Mouse (Mus musculus) kidney, adult 18-20 months (tissue): ENCODE measurements around the gene Zwilch.

ENCODE experiments used
- DNase-seq: peaks from one replicate; pipeline ENCODE4 v3.0.0; 2021

Zwilch gene

DNA sequence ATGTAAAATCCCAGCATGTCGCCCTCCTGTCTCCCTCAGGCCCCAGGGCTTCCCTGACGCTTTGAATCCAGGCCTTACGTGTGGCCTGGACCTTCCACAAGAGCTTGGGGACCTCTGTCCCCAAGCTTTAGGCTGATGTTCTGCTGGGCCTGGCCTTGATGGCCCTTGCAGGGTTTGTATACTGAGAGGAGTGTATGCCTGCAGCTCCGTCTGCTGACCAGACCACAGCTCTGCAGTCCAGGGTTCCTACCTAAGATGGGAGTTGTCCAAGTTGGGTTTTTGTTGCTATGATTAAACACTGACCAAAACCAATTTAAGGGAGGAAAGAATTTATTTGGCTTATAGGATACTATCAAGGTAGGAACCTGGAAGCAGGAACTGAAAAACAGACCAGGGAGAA lies 74.6 kb downstream of the Zwilch start:
- DNase-seq: no peak

DNA sequence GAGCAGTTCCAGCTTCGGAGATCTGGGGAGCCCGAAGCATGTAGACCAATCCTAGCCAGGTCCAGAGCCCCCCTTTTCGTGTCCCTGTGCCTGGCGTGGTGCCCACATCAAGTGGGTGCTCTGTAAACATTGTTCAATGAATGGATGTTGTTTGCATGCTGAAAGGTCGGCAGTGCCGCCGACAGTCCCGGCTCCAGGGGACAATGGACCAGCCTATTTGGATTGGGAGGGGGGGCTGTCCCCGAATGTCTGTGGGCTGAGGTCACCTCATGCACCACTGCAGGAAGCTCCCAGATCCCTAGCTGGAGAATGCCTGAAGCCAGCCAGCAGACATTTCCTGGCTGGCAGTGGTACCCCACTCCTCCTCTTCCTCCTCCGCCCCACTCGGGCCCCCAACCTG lies 78.8 kb downstream of the Zwilch start:
- peak; percentile 13 for DNase-seq

DNA sequence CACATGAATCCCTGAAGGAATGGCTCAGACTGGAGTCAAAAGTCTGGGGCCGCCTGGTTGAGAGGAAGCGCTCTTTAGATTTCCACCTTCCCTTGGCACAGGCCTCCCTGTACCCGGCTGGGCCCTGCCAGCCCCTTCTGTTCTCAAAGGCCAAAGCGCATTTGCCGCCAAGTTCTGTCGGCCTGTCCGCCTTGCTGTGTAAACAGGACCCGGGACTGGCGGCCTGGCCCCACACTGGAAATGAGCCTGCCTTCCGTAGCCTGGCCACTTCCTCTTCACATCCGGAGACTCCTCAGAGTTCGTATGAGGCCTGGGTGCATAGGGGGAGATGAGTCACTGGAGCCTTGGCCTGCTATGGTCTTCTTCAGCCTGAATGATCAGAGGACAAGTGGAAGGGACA lies 83.9 kb downstream of the Zwilch start:
- peak; percentile 50 for DNase-seq

DNA sequence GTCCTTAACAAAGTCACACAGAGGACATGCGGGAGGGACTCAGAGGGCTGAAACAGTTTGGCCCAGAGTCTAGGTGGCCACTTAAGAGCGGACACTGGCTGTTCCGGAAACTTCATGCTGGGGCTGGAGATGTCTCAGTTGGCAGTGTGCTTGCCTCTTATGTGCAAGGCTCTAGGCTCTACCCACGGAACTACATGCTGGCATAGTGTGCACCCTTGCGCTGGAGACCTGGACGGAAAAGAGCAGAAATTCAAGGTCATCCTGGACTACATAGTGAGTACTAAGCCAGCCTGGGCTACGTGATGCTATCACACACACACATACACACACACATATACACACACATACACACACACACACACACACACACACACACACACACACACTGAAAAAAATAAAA lies 84.6 kb downstream of the Zwilch start:
- no peak for DNase-seq

DNA sequence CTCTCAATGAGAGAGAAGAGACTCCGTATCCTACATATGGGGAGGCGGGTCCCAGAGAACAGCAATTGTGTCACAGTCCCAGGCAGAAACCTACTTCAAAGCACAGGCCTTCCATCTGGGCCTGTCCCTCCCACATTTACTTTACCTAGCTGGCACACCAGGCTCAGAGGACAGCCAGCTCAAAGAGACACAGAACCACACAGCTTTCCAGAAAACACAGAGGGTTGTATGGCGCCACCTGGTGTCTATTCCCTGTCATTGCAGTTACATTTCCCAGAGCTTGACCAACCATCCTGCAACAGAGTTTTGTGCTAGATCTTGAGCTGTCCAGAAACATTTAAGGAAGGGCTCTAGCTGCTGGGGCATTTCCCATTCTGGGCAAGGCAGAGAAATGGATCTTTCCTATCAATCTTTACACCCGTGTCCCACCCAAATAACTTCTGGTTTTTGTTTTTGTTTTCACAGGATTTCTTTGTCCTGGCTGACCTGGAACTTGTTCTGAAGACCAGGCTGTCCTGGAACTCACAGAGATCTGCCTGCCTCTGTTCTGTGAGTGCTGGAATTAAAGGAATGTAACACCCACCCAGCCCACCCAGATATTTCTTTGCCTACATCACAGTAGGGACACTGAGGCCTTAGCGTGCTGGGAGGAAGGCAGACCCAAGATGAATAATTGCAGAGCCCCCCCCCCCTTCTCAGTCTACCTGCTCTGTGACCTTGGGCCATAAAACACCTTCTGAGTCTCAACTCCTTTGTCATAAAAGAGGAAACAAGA lies 85.3 kb downstream of the Zwilch start:
- DNase-seq: peak; percentile 85
